Mouse (Mus musculus): ENCODE measurements at regions not wholly inside any gene's neighbourhood (a gene's known extent, or its start where the extent isn't known, plus 50 kb on each side); places are given as distances from the start of the nearest gene placed in this dataset.

DNA sequence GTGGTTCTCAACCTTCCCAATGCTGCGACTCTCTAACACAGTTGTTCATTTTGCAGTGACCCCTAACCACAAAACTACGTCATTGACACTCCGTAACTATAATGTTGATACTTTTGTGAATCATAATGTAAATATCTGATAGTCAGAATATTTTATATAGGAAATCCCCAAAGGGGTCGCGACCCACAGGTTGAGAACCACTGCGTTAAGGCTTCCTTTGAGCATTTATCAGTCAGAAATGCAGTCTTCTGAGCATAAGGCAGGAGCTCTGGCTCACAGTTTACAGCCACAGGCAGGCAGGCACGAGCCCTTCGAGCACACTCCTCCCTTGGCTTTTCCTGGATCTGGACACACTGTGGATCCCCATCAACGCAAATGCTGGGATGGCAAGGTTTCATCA is 57.0 kb downstream of the Nxnl2 start:
- TF ChIP-seq POLR2A (IDR thresholded peaks at IDR 0.05; ENCODE audit: low read depth, low read length) (no peak), CTCF (IDR thresholded peaks at IDR 0.05; ENCODE audit: extremely low read depth, insufficient read length, insufficient replicate concordance, low read depth, low read length) (no peak)
